Mouse (Mus musculus) CD4-positive, CD25-positive, alpha-beta regulatory T cell (primary cell): ENCODE results near the gene Aldoart1. TPM values are rescaled to one million over a fixed set of nuclear protein-coding genes. Genes with fewer than 3 reads are reported as not detected.

ENCODE experiments used
- polyA plus RNA-seq: library from polyadenylated mRNA; unstranded; fragments of 100-300 nt; shearing (Covaris generic); gene quantifications from one replicate; pipeline ENCODE4 v1.2.1, GENCODE M21; 2017

Aldoart1 gene
- 0.36 TPM for polyA plus RNA-seq

GRCm38 (mm10) chr4:72852534-72852933 lies at the start of gene Aldoart1:
Gene Aldoart1, minus strand, starts transcription at chr4:72852634.

